Mouse (Mus musculus): ENCODE data around the gene Tgfb1. TPM values are rescaled to one million over a fixed set of nuclear protein-coding genes. Genes with fewer than 3 reads are reported as not detected.

Tgfb1 gene
- polyA plus RNA-seq, 1 experiment from 2014 or later = 3.9 TPM

DNA sequence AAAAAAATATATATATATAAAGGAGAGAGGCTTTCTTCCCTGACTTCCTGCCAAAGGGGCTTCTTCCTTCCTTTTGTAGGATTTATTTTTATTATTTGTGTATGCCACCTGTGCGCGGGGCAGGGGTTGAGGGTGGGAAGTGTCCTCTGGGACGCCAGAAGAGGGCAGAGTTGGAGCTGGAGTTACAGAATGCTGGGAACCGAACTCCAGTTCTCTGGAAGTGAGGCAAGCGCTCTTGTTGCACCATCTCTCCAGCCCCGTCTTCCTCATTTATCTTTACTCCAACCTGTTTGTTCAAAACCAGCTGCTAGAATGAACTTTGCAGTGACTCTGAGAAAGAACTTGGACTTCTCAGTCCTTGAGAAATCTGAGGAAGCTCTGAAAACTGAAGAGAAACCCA is 6.8 kb upstream of the Tgfb1 start:
- Histone ChIP-seq H3K36me3 (ENCODE audit: control insufficient read depth, insufficient read depth, low read length) (no peaks in the 10 kb centered on the region), H3K9me3 (ENCODE audit: control insufficient read depth, low read length) (no peaks in the 10 kb centered on the region), H3K4me1 (ENCODE audit: control insufficient read depth, insufficient read depth, low read length) (peaks cover 15% of the 10 kb centered on the region; the same call in 1 of the 2 replicates), H3K9ac (ENCODE audit: low read depth, low read length) (peak overlapping the region; percentile 68; the same call in 1 of the 2 replicates), H3K4me2 (ENCODE audit: low read depth, low read length) (peak overlapping the region; percentile 74), H3K27ac (replicated peaks; ENCODE audit: low read depth, low read length) (peak overlapping the region; percentile 92; the same call in 1 of the 2 replicates), H3K4me3 (ENCODE audit: low read depth, low read length) (peak overlapping the region; percentile 59), H3K27me3 (replicated peaks; ENCODE audit: control insufficient read depth, insufficient read depth, low read length) (peaks cover 16% of the 10 kb centered on the region)
- 11% methylated on average over 6 of the region's 6 CpGs for WGBS
- ATAC-seq (ENCODE audit: low read depth) = no peak
- no peak for DNase-seq (ENCODE audit: low spot score)

DNA sequence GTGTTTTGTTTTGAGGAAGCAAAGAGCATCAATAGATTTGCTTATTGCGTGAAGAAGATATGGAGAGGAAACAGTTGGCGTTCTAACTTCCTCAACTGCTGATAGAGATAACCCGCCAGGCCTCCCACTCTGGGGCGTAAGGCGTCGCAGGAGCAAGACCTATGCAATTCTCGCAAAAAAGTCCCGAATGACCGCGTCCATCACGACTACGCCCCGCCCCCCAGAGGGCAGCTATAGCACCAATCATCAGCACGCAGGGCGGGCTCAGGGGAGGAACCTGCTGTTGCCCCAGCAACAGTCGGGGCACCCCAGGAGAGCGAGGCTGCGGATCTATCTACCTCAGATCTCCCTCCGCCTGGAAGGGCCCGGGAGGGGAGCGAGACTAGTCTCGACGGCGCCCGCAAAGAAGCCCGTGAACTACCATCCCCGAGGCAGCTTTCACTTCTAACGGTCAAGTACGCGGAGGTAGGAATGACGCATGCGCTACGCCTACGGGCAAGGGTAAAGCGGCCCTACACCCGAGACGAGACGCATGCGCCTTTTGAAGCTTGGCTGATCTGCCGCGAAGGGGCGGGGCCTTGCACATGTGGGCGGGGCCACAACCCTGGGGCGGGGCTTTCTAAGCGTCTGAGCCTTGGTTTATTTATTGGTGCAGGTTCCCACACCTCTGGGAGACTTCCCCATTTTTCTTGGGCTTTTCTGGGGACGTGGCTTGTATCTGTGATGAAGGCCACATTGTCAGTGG is 6.1 kb upstream of the Tgfb1 start, which contains the start of gene B9d2:
B9d2 (plus strand) TSS at position 267 of the 745 bp plus-strand sequence.
- ATAC-seq (ENCODE audit: low read depth) = peak; percentile 97

DNA sequence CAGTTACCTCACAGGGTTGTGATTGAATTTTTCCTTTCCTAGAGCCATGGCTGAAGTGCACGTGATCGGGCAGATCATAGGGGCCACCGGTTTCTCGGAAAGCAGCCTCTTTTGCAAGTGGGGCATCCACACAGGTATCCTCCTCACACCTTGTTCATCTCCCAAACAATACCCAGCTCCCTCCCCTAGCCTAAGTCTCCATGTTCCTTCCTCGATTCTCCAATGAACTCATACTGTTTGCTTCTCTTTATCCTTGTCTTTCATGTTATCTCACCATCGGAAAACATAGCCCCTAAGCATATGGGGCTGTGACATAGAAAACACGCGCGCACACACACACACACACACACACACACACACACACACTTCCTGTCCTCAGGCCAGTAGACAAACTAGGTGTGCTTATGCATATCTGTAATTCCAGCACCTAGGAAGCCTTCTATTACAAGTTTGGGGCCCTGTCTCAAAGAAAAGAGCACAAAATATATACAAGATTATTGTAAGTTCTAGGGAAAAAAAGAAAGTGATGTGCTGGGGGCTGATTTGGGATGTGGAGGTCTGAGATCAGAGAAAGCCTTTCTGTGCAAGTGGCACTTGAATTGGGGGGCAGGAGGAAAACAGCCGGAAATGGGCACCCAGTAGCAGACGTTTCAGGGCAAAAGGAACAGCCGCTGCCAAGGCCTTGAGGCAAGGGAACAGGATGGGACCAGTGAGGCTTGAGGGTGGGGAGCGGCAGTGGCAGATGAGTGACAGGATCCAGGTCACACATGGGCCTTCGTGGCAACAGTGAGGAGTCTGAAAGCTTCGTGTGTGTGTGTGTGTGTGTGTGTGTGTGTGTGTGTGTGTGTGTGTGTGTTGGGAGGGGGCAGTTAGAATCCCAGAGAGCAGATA is 5.2 kb upstream of the Tgfb1 start:
- Histone ChIP-seq H3K27ac (replicated peaks; ENCODE audit: low read depth, low read length) (peak overlapping the region; percentile 92; the same call in 1 of the 2 replicates), H3K9me3 (ENCODE audit: control insufficient read depth, low read length) (no peaks in the 10 kb centered on the region), H3K9ac (ENCODE audit: low read depth, low read length) (no peak overlapping the region), H3K4me3 (ENCODE audit: low read depth, low read length) (peak overlapping the region; percentile 59), H3K27me3 (replicated peaks; ENCODE audit: control insufficient read depth, insufficient read depth, low read length) (peaks cover 11% of the 10 kb centered on the region; the same call in 1 of the 2 replicates), H3K36me3 (ENCODE audit: control insufficient read depth, insufficient read depth, low read length) (no peaks in the 10 kb centered on the region), H3K4me1 (ENCODE audit: control insufficient read depth, insufficient read depth, low read length) (peaks cover 14% of the 10 kb centered on the region; the same call in 1 of the 2 replicates), H3K4me2 (ENCODE audit: low read depth, low read length) (peak overlapping the region; percentile 74)
- DNase-seq (ENCODE audit: low spot score) (no peak), ATAC-seq (ENCODE audit: low read depth) (no peak)
- WGBS = 55% methylated on average over 14 of the region's 15 CpGs

More for the DNA sequence above, 6.1 kb upstream of the Tgfb1 start, which contains the start of gene B9d2:
- peak within 1 kb of the TSS; percentile 74 for H3K4me2 ChIP-seq (ENCODE audit: low read depth, low read length)
- H3K4me1 ChIP-seq (ENCODE audit: control insufficient read depth, insufficient read depth, low read length) = peaks cover 15% of the 10 kb centered on the region; the same call in 1 of the 2 replicates
- H3K4me3 ChIP-seq (ENCODE audit: low read depth, low read length) = peak within 1 kb of the TSS; percentile 59
- H3K27me3 ChIP-seq (replicated peaks; ENCODE audit: control insufficient read depth, insufficient read depth, low read length) = peaks cover 9% of the 10 kb centered on the region; the same call in 1 of the 2 replicates
- H3K36me3 ChIP-seq (ENCODE audit: control insufficient read depth, insufficient read depth, low read length) = no peaks in the 10 kb centered on the region
- H3K9ac ChIP-seq (ENCODE audit: low read depth, low read length) = peak within 1 kb of the TSS; percentile 68
- DNase-seq (ENCODE audit: low spot score) = peak; percentile 98
- H3K27ac ChIP-seq (replicated peaks; ENCODE audit: low read depth, low read length) = peak within 1 kb of the TSS; percentile 92
- WGBS = under 1% methylated on average over 34 of the region's 46 CpGs
- H3K9me3 ChIP-seq (ENCODE audit: control insufficient read depth, low read length) = no peaks in the 10 kb centered on the region

DNA sequence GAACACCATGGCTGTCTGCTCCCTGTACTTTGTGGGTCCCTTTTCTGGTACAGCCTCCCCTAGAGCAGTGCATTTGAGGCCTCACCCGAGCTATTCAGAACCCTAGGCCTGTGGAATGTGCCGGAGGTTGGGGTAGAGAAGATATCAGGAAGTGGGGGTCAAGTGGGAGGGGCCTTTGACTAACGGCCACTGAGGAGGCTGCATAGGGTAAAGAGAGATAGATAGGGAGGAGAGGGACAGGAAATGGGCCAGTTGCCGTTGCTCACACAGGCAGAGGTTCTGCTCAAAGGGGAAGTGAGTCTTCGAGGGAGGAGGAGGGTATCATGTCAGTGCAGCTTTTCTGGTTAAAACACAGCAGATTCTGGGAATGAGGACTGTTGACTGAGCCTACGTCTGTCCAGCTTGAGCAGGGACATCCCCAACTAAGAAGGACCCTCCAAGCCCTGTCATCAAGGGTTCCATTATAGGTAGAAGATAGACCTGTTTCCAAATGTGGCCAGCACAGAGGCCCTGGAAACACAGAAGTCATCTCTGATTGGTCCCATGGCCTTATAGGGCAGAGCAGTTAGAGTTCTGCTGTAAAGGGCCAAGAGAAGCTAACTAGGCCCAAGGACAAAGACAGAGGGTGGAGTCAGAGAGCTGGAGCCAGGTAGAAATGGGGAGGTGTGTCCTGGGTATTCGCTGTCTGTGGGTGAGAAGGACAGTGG is 3.2 kb upstream of the Tgfb1 start:
- Histone ChIP-seq H3K4me2 (ENCODE audit: low read depth, low read length) (no peak overlapping the region), H3K27me3 (replicated peaks; ENCODE audit: control insufficient read depth, insufficient read depth, low read length) (peaks cover 28% of the 10 kb centered on the region), H3K4me3 (ENCODE audit: low read depth, low read length) (no peak overlapping the region), H3K36me3 (ENCODE audit: control insufficient read depth, insufficient read depth, low read length) (no peaks in the 10 kb centered on the region), H3K27ac (replicated peaks; ENCODE audit: low read depth, low read length) (no peak overlapping the region), H3K9ac (ENCODE audit: low read depth, low read length) (no peak overlapping the region), H3K9me3 (ENCODE audit: control insufficient read depth, low read length) (no peaks in the 10 kb centered on the region), H3K4me1 (ENCODE audit: control insufficient read depth, insufficient read depth, low read length) (peaks cover 24% of the 10 kb centered on the region; the same call in 1 of the 2 replicates)
- DNase-seq (ENCODE audit: low spot score) (no peak), ATAC-seq (ENCODE audit: low read depth) (no peak)
- 53% methylated on average over 7 of the region's 7 CpGs for whole genome bisulfite sequencing

DNA sequence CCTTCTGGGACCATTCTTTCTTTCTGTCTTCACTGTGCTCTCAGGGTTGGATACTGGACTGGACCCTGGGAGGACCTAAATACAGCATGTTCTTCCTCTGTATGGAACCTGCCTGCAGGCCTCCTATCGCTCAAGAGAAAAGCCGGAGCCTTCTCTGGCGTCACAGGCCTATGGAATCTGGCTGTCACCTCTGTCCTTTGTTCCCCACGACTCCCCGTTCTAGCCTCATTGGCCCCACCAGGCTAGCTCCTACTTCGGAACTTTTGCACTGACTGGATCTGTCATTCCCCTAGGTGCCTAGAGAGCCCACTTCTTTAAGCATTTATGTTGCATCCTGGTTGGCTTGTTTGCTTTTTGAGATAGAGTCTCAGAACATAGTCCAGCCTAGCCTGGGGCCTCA is 2.1 kb upstream of the Tgfb1 start:
- Histone ChIP-seq H3K4me2 (ENCODE audit: low read depth, low read length) (no peak overlapping the region), H3K4me3 (ENCODE audit: low read depth, low read length) (no peak overlapping the region), H3K27ac (replicated peaks; ENCODE audit: low read depth, low read length) (no peak overlapping the region), H3K9ac (ENCODE audit: low read depth, low read length) (no peak overlapping the region; the same call in 1 of the 2 replicates), H3K9me3 (ENCODE audit: control insufficient read depth, low read length) (no peaks in the 10 kb centered on the region), H3K4me1 (ENCODE audit: control insufficient read depth, insufficient read depth, low read length) (peaks cover 33% of the 10 kb centered on the region; the same call in 1 of the 2 replicates), H3K36me3 (ENCODE audit: control insufficient read depth, insufficient read depth, low read length) (no peaks in the 10 kb centered on the region), H3K27me3 (replicated peaks; ENCODE audit: control insufficient read depth, insufficient read depth, low read length) (peaks cover 38% of the 10 kb centered on the region)
- WGBS = 82% methylated on average over 6 of the region's 6 CpGs
- DNase-seq (ENCODE audit: low spot score) = no peak
- no peak for ATAC-seq (ENCODE audit: low read depth)

DNA sequence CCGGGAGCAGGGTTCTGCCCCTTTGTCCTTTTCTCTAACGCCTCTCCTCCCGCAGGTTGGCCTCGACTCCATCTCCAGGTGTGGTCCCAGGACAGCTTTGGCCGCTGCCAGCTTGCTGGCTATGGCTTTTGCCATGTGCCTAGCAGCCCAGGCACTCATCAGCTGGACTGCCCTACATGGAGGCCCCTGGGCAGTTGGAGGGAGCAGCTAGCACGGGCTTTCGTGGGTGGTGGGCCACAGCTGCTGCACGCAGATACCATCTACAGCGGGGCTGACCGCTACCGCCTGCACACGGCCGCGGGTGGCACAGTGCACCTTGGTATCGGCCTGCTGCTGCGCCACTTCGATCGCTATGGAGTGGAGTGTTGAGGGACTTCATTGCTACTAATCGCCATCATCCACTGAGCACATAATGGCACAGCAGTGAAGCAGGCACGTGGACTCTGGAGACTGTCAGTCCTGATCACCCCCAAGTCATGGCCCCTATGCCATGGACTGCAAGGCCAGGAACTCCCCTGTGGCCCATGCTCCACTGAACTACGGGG is 804 bp upstream of the Tgfb1 start:
- 68% methylated on average over 21 of the region's 21 CpGs for WGBS
- ATAC-seq (ENCODE audit: low read depth) = no peak
- peak overlapping the region; percentile 90 for H3K4me2 ChIP-seq (ENCODE audit: low read depth, low read length)
- peak overlapping the region; percentile 73 for H3K4me3 ChIP-seq (ENCODE audit: low read depth, low read length)
- no peaks in the 10 kb centered on the region for H3K36me3 ChIP-seq (ENCODE audit: control insufficient read depth, insufficient read depth, low read length)
- peaks cover 46% of the 10 kb centered on the region for H3K27me3 ChIP-seq (replicated peaks; ENCODE audit: control insufficient read depth, insufficient read depth, low read length)
- peaks cover 27% of the 10 kb centered on the region; the same call in 1 of the 2 replicates for H3K4me1 ChIP-seq (ENCODE audit: control insufficient read depth, insufficient read depth, low read length)
- peak overlapping the region; percentile 76 for H3K9ac ChIP-seq (ENCODE audit: low read depth, low read length)
- H3K27ac ChIP-seq (replicated peaks; ENCODE audit: low read depth, low read length) = no peak overlapping the region; the same call in 1 of the 2 replicates
- no peak for DNase-seq (ENCODE audit: low spot score)
- H3K9me3 ChIP-seq (ENCODE audit: control insufficient read depth, low read length) = no peaks in the 10 kb centered on the region

DNA sequence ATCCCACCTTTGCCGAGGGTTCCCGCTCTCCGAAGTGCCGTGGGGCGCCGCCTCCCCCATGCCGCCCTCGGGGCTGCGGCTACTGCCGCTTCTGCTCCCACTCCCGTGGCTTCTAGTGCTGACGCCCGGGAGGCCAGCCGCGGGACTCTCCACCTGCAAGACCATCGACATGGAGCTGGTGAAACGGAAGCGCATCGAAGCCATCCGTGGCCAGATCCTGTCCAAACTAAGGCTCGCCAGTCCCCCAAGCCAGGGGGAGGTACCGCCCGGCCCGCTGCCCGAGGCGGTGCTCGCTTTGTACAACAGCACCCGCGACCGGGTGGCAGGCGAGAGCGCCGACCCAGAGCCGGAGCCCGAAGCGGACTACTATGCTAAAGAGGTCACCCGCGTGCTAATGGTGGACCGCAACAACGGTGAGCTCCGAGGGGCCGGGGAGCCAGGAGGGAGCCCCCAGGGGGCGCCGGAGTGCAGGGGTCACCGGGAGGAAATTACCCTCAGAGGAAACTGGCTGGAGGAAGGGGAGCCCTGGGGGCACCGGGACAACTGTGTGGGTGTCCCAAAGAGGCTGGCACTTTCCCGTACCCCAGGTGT is 1.1 kb downstream of the Tgfb1 start:
- H3K36me3 ChIP-seq (ENCODE audit: control insufficient read depth, insufficient read depth, low read length) = no peaks in the 10 kb centered on the region
- WGBS = under 1% methylated on average over 39 of the region's 47 CpGs
- no peak overlapping the region; the same call in 1 of the 2 replicates for H3K27ac ChIP-seq (replicated peaks; ENCODE audit: low read depth, low read length)
- H3K4me1 ChIP-seq (ENCODE audit: control insufficient read depth, insufficient read depth, low read length) = peaks cover 23% of the 10 kb centered on the region; the same call in 1 of the 2 replicates
- H3K9ac ChIP-seq (ENCODE audit: low read depth, low read length) = peak overlapping the region; percentile 76
- peak overlapping the region; percentile 73 for H3K4me3 ChIP-seq (ENCODE audit: low read depth, low read length)
- DNase-seq (ENCODE audit: low spot score) (no peak), ATAC-seq (ENCODE audit: low read depth) (no peak; the same call in 1 of the 2 replicates)
- H3K4me2 ChIP-seq (ENCODE audit: low read depth, low read length) = peak overlapping the region; percentile 90
- no peaks in the 10 kb centered on the region for H3K9me3 ChIP-seq (ENCODE audit: control insufficient read depth, low read length)
- peaks cover 46% of the 10 kb centered on the region for H3K27me3 ChIP-seq (replicated peaks; ENCODE audit: control insufficient read depth, insufficient read depth, low read length)
